Mouse (Mus musculus): Measurements from ENCODE around the gene Dnah7b. TPM values are rescaled to one million over a fixed set of nuclear protein-coding genes. Genes with fewer than 3 reads are reported as not detected.

Gene Dnah7b
- 8.3 TPM for polyA plus RNA-seq (2017; shearing (Covaris generic))

GRCm38 (mm10) chr1:46066015-46066414 lies at the start of gene Dnah7b:
Dnah7b (plus strand) TSS chr1:46066315.

Other genes starting within 250 kb of the Dnah7b start
- not detected for gene Gm5269, start 176.0 kb upstream of the Dnah7b start, polyA plus RNA-seq (2017; shearing (Covaris generic))
- gene Slc40a1, start 139.8 kb upstream of the Dnah7b start, polyA plus RNA-seq (2017; shearing (Covaris generic)) = 8.8 TPM

Measured in activated CD4-positive, CD25-positive, alpha-beta regulatory T cell, adult 9 weeks (primary cell).